Mouse (Mus musculus): Measurements from ENCODE around the gene Nfix. TPM values are rescaled to one million over a fixed set of nuclear protein-coding genes. Genes with fewer than 3 reads are reported as not detected.

Gene Nfix
- polyA plus RNA-seq, 1 experiment from 2014 or later = 14.2 TPM

DNA sequence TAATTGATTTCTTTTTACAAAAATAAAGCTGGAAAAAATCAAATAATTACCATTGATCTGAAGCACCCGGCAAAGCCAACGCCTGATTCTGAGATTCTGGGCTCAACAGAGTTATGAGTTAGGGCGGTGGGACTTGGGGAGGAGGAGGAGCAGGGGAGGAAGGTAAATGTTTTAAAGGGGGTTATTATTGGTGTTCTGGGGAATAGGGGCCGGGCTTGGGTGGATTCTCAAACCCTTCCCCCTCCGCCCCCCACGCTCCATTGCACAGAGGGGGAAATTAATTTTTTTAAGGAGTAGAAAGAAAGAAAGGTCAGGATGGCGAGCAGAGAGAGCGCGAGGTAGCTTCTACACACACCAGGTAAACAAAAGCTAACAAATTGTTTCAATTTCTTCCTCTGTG is 26.8 kb downstream of the Nfix start:
- ATAC-seq (ENCODE audit: low FRiP score) = no peak
- peaks cover 99% of the 10 kb centered on the region for H3K27me3 ChIP-seq
- H3K27ac ChIP-seq = no peak overlapping the region
- no peak overlapping the region for H3K9ac ChIP-seq
- WGBS = 2% methylated on average over 9 of the region's 9 CpGs
- H3K36me3 ChIP-seq = peaks cover 3% of the 10 kb centered on the region; the same call in 1 of the 2 replicates
- H3K4me2 ChIP-seq (replicated peaks) = peak overlapping the region; percentile 46
- H3K4me3 ChIP-seq = 0 out of 2 replicates have a peak overlapping the region, but pooled peaks have one; percentile 15
- no peaks in the 10 kb centered on the region for H3K9me3 ChIP-seq (replicated peaks)
- peaks cover 43% of the 10 kb centered on the region for H3K4me1 ChIP-seq

DNA sequence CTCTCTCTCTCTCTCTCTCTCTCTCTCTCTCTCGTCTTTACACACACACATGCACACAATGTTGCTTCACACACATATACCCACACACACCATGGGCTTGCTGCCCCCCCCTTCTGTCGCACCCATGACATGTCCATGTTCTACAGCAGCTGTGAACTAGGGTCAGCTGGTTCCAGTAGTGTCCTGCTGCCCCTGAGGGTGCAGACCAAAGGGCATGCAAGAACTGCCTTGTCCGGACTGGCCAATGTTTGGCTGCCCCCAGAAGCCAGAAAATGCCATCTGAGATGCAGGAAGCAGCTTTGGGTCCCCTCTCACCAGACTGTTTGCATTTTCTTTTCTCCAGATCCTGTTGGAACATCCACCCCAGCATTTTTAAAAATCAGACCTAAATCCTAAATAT is 27.5 kb downstream of the Nfix start:
- Histone ChIP-seq H3K9ac (no peak overlapping the region), H3K36me3 (peaks cover 6% of the 10 kb centered on the region; the same call in 1 of the 2 replicates), H3K27me3 (peaks cover 99% of the 10 kb centered on the region), H3K4me2 (replicated peaks) (no peak overlapping the region), H3K4me3 (no peak overlapping the region), H3K9me3 (replicated peaks) (no peaks in the 10 kb centered on the region), H3K27ac (no peak overlapping the region), H3K4me1 (peaks cover 43% of the 10 kb centered on the region)
- no peak for ATAC-seq (ENCODE audit: low FRiP score)
- WGBS = 5% methylated on average over 2 of the region's 3 CpGs

DNA sequence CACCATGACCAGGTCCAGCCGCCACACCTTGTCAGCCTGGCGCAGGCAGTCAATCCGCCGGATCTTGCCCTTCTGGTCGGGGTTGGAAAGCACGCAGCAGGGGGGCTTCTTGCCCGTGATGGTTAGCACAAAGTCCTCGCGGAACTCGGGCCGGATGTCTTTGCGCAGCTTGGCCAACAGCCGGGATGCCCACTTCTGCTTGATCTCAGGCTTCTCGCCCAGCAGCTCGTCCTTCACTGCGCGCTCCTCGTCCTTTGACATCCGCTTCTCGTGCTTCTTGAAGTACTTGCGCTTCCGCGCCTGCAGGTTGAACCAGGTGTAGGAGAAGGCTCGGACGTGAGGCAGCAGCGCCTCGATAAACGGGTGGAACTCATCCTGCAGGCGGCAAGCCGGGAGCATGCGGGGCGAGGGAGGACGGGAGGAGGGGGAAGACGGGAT is 28.2 kb downstream of the Nfix start:
- Histone ChIP-seq H3K4me1 (peaks cover 43% of the 10 kb centered on the region), H3K4me3 (no peak overlapping the region), H3K36me3 (peaks cover 9% of the 10 kb centered on the region; the same call in 1 of the 2 replicates), H3K4me2 (replicated peaks) (peak overlapping the region; percentile 24), H3K9ac (no peak overlapping the region), H3K27ac (no peak overlapping the region), H3K27me3 (peaks cover 99% of the 10 kb centered on the region), H3K9me3 (replicated peaks) (no peaks in the 10 kb centered on the region)
- ATAC-seq (ENCODE audit: low FRiP score) = no peak
- WGBS = 5% methylated on average over 34 of the region's 34 CpGs

DNA sequence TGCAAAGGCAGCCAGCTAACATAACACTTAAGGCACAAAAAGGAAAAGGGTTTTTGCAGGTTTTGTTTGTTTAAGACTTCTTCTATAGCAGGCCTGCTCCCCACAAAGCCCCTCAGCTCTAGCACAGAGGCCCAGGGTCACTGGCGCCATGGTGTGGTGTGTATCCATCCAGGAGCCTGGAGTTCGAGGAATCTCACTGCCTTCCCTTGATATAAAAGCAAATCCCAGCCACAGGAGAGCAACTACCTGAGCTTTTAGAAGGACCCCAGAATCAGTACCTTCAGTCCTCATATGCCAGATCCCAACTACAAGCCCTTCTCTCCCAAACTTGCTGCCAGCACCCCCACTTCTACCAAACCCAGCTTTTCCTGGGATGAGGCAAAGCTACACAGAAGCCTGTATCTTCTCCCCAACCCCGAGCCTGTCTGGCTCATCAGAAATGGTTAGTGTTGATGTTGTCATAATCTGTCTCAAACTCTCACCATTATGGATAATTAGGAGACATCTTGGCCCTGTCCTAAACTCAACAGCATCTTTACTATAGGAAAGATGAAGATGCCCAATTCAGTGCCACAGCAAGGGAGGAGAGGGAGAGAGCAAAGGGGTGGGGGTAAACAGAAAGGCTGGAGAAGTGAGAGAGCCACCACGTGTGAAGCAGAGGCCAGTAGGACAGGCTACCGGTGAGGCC is 29.0 kb downstream of the Nfix start:
- WGBS = 24% methylated on average over 5 of the region's 5 CpGs
- Histone ChIP-seq H3K9ac (no peak overlapping the region), H3K27ac (no peak overlapping the region), H3K27me3 (peaks cover 99% of the 10 kb centered on the region), H3K9me3 (replicated peaks) (no peaks in the 10 kb centered on the region), H3K4me2 (replicated peaks) (no peak overlapping the region), H3K4me3 (no peak overlapping the region), H3K36me3 (peaks cover 9% of the 10 kb centered on the region; the same call in 1 of the 2 replicates), H3K4me1 (peaks cover 51% of the 10 kb centered on the region)
- no peak for ATAC-seq (ENCODE audit: low FRiP score)

DNA sequence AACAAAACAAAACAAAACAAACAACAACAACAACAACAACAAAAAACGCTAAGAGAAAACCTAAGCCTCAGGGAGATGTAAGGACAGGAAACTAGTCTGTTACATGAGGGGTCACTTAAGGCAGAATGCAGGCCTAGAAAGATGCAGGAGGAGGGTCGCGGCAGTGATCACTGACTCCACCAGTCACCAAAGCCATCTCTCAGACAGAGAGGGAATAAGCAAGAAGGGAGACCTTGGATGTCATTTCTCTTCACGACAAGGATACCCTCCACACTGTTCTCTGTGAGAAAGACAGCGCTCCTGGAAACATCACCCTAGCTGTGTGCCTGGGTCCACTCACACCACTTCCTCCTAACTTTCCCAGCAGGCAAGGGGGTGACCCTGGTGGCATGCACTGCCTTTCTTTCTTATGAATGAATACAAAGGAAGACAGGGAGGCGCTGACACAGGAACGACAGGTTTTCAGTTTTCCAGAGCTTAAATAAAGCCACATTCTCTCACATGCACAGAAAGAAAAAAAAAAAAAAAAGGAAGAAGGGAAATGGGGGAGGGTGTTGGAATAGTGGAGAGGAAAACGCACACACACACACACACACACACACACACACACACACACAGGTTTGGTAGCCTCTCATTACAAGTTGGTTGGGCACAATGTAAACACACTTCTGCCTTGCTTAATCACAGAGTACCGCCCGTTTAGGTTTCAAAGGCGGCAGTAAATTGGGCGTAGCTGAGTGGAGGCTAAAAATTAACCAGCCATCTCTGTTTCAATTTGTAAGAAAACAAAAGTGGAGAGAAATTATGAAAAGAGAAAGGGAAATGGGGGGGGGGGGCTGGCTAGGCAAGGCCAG is 29.8 kb downstream of the Nfix start:
- no peak overlapping the region for H3K27ac ChIP-seq

DNA sequence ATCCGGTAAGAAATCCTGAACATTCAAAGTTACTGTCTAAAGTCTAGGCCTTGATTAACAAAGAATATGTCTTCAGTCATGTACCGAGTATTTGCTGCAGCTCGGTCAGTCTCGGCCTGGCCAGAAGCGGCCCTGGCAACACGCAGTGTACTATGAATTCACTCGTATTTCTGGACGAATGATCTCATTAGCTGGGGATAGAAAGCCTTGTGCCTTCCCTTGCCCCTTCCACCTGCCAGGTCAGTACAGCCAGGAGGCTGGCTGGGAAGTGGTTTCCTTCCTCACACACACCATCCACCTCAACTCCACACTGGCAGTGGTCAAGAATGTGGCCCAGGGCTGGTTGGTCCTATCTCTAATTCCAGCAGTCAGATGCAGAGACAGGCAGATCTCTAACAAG is 30.8 kb downstream of the Nfix start:
- Histone ChIP-seq H3K4me3 (no peak overlapping the region), H3K27ac (no peak overlapping the region), H3K9ac (no peak overlapping the region), H3K9me3 (replicated peaks) (no peaks in the 10 kb centered on the region), H3K4me1 (peaks cover 50% of the 10 kb centered on the region), H3K27me3 (peaks cover 99% of the 10 kb centered on the region), H3K4me2 (replicated peaks) (no peak overlapping the region), H3K36me3 (peaks cover 9% of the 10 kb centered on the region; the same call in 1 of the 2 replicates)
- WGBS = 82% methylated on average over 8 of the region's 8 CpGs
- ATAC-seq (ENCODE audit: low FRiP score) = no peak

More for the DNA sequence above, 29.8 kb downstream of the Nfix start:
- no peaks in the 10 kb centered on the region for H3K9me3 ChIP-seq (replicated peaks)
- 26% methylated on average over 12 of the region's 12 CpGs for WGBS
- H3K4me2 ChIP-seq (replicated peaks) = no peak overlapping the region
- H3K4me3 ChIP-seq = no peak overlapping the region
- peaks cover 99% of the 10 kb centered on the region for H3K27me3 ChIP-seq
- no peak for ATAC-seq (ENCODE audit: low FRiP score)
- H3K9ac ChIP-seq = no peak overlapping the region
- H3K4me1 ChIP-seq = peaks cover 52% of the 10 kb centered on the region
- H3K36me3 ChIP-seq = peaks cover 9% of the 10 kb centered on the region; the same call in 1 of the 2 replicates

DNA sequence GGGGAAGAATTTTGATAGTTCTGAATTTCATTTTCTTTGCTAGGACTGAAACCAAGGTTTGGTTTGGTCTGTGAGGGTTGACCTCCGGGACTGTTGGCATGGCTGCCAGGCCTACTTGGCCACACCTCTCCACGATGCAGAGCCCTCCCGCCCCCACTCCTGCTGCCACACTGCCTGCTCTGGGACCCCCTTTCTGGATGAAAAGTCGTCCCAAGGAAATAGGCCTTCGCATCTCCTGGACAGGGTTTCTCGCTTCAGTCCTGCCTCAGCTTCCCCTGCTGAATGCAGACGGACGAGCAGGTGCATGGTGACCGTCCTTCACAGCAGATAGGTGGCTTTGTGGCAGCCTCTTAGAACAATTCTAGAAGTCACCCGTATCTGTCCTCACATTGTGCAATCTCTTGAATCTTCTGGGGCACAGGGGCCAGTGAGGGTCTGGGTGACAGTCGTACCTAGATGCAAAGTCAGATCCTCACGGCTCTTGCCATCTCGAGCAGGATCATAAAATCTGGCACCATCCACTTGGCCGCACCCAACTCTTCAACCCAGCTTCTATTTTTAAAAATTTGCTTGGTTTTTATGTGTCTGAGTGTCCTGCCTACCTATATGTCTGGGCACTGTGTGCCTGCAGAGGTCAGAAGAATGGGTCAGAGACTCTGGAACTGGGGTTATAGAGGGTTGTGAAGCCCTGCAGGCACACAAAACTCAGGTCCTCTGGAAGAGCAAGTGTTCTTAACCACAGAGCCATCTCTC is 31.6 kb downstream of the Nfix start:
- no peak for ATAC-seq (ENCODE audit: low FRiP score)
- H3K27me3 ChIP-seq = peaks cover 99% of the 10 kb centered on the region
- no peaks in the 10 kb centered on the region for H3K9me3 ChIP-seq (replicated peaks)
- no peak overlapping the region for H3K4me2 ChIP-seq (replicated peaks)
- H3K9ac ChIP-seq = no peak overlapping the region
- H3K4me1 ChIP-seq = peaks cover 44% of the 10 kb centered on the region
- peaks cover 9% of the 10 kb centered on the region; the same call in 1 of the 2 replicates for H3K36me3 ChIP-seq
- WGBS = 84% methylated on average over 14 of the region's 14 CpGs
- no peak overlapping the region for H3K27ac ChIP-seq
- no peak overlapping the region for H3K4me3 ChIP-seq

DNA sequence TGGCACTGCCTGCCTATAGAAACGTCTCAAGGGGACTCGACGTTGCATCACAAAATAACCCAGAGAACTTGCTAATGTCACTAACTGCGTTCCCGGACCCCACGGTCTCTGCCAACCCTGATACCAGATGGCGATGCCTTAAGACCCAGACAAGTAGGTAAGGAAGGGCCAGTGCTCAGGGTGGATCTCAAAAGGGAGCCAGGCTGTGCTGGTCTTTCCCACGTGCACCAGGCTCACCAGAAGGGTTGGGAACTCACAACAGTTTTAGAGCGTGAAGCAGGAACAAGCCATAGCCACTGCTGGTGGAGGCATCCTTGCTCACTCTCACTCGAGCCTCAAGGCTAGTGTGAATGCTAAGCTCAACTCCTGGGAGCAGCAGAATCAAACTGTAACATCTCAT is 32.9 kb downstream of the Nfix start:
- 81% methylated on average over 10 of the region's 10 CpGs for WGBS
- Histone ChIP-seq H3K9ac (no peak overlapping the region), H3K4me1 (peaks cover 38% of the 10 kb centered on the region)

DNA sequence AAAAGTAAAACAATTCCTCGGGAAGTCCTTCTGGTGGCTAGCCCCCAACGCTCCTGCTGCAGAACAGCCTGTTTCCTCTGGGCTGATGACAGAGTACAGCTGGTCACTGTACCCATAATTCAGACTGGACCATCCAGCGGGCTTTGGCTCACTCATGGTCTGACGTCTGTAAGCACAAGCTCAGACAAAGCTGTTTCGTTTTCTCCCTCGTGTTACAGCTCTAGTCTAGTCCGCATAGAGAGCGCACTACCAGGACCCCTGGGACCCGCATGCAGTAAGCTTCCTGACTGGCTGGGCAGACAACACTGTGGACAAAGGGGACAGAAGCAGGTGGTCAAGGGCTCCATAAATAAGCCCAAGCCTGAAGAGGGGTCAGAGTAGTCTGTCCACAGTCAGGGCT is 33.7 kb downstream of the Nfix start:
- H3K4me2 ChIP-seq (replicated peaks) = no peak overlapping the region
- H3K27me3 ChIP-seq = peaks cover 99% of the 10 kb centered on the region
- WGBS = 51% methylated on average over 9 of the region's 9 CpGs
- no peak overlapping the region for H3K4me3 ChIP-seq
- no peak overlapping the region for H3K9ac ChIP-seq
- no peak overlapping the region for H3K27ac ChIP-seq
- peaks cover 9% of the 10 kb centered on the region; the same call in 1 of the 2 replicates for H3K36me3 ChIP-seq
- peaks cover 32% of the 10 kb centered on the region for H3K4me1 ChIP-seq
- no peak for ATAC-seq (ENCODE audit: low FRiP score)
- no peaks in the 10 kb centered on the region for H3K9me3 ChIP-seq (replicated peaks)

More for the DNA sequence above, 32.9 kb downstream of the Nfix start:
- Histone ChIP-seq H3K27me3 (peaks cover 99% of the 10 kb centered on the region), H3K36me3 (peaks cover 9% of the 10 kb centered on the region; the same call in 1 of the 2 replicates), H3K4me3 (no peak overlapping the region), H3K27ac (no peak overlapping the region), H3K4me2 (replicated peaks) (no peak overlapping the region), H3K9me3 (replicated peaks) (no peaks in the 10 kb centered on the region)
- ATAC-seq (ENCODE audit: low FRiP score) = no peak

DNA sequence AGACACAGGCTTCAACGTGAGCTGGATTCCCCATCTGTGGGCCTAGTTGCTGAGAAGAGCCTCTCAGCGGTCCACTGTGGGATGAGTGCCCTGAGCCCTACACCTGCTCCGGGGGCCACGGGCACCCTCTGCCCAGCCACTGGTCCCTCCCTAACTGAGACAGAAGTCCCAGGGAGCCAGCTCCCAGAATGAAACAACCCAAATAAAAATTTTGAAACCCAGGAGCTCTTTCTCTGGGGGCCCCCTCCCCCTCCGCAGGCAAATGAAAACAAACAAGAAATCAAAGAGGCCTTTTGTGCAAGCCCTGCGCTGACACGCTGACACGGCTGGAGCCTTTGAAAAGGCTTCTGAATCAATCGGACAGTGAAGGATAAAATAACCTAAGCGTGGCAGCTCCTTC is 34.5 kb downstream of the Nfix start:
- Histone ChIP-seq H3K4me1 (peaks cover 32% of the 10 kb centered on the region), H3K9ac (no peak overlapping the region), H3K36me3 (peaks cover 9% of the 10 kb centered on the region; the same call in 1 of the 2 replicates), H3K27me3 (peaks cover 99% of the 10 kb centered on the region), H3K4me2 (replicated peaks) (no peak overlapping the region), H3K4me3 (no peak overlapping the region), H3K9me3 (replicated peaks) (no peaks in the 10 kb centered on the region), H3K27ac (no peak overlapping the region)
- no peak for ATAC-seq (ENCODE audit: low FRiP score)
- 7% methylated on average over 10 of the region's 10 CpGs for WGBS

DNA sequence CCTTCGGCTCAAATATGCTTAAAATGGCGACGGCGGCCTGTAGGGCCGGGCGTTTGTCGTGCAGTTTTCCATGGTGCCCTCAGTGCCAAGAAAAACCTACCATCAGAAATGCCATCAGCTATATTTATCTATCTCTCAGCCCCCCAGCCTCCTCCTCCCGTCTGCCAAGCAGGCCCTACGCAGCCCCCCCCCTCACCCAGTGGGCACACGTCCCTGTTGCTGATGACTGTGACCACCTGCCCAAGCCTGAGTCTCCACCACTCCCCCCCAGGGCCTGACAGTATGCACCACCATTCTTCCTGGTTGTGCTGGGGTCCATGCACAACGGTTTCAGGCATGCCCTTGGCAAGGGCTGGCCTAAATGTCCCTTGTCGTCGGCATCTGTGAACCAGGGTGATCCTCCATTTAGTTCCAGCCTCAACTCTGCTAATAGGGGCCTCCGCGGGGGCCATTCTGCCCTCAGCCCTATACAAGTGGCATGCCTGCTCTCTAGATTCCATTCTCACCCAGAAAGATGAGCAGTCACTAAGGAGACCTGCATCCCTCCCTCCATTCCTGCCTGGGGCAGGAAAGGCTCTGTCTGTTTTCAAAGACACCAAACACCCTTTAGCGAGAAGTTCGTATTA is 35.2 kb downstream of the Nfix start:
- no peak for ATAC-seq (ENCODE audit: low FRiP score)
- no peak overlapping the region for H3K9ac ChIP-seq

More for the DNA sequence above, 35.2 kb downstream of the Nfix start:
- Histone ChIP-seq H3K27ac (no peak overlapping the region), H3K4me2 (replicated peaks) (no peak overlapping the region), H3K9me3 (replicated peaks) (no peaks in the 10 kb centered on the region), H3K4me3 (no peak overlapping the region), H3K27me3 (peaks cover 99% of the 10 kb centered on the region), H3K4me1 (peaks cover 34% of the 10 kb centered on the region), H3K36me3 (peaks cover 9% of the 10 kb centered on the region; the same call in 1 of the 2 replicates)
- 67% methylated on average over 17 of the region's 17 CpGs for WGBS

Data from hindbrain, embryonic 12.5 days (tissue).